Mouse (Mus musculus) liver, embryonic 14.5 days (tissue): ENCODE data around the gene Foxn3. TPM values are rescaled to one million over a fixed set of nuclear protein-coding genes. Genes with fewer than 3 reads are reported as not detected.

Experiments used
- ATAC-seq: fragments of 200-750 bp; cut with Nextera tagmentation; 2 replicates; pipeline ENCODE4 v1.8.0; 2017; ENCODE audit warnings: moderate number of reproducible peaks, mild to moderate bottlenecking, moderate library complexity; ENCODE audit not compliant: insufficient read depth
- DNase-seq, 3 experiments: peaks; one replicate each; pipeline ENCODE4 v3.0.0-alpha.2; 2012 to 2013; ENCODE audit warnings: low read depth in 3 of 3, low spot score in 3 of 3
- H3K27ac ChIP-seq: fragments of 300-500 bp; sonication (generic); 2 replicates; pipeline ENCODE4 v1.5.1; 2014; ENCODE audit warnings: moderate library complexity, mild to moderate bottlenecking, control low read depth, inconsistent platforms
- H3K27me3 ChIP-seq: fragments of 300-500 bp; sonication (generic); 2 replicates; pipeline ENCODE4 v1.6.1; 2014; ENCODE audit warnings: mild to moderate bottlenecking, low read length, moderate library complexity; ENCODE audit not compliant: control insufficient read depth, insufficient read depth
- H3K36me3 ChIP-seq: fragments of 300-500 bp; sonication (generic); replicated peaks from 2 replicates; pipeline ENCODE4 v1.6.1; 2014; ENCODE audit warnings: low read depth; ENCODE audit not compliant: control insufficient read depth, insufficient read depth
- H3K4me1 ChIP-seq, 2 experiments: fragments of 200-500 bp in 1 of 2; fragments of 300-500 bp in 1 of 2; sonication (generic) in 1 of 2; replicated peaks; 2 replicates each; pipeline ENCODE4 v1.6.1; 2012 to 2014; ENCODE audit warnings: antibody characterized with exemption in 1 of 2, inconsistent platforms in 1 of 2, low read length in 1 of 2; ENCODE audit not compliant: control insufficient read depth in 2 of 2, insufficient read depth in 2 of 2
- H3K4me2 ChIP-seq: fragments of 300-500 bp; sonication (generic); 2 replicates; pipeline ENCODE4 v1.6.1; 2014; ENCODE audit warnings: low read depth, mild to moderate bottlenecking, control low read depth, moderate library complexity
- H3K4me3 ChIP-seq, 2 experiments: fragments of 200-500 bp in 1 of 2; fragments of 300-500 bp in 1 of 2; sonication (generic) in 1 of 2; 2 replicates each; pipeline ENCODE4 v1.5.1; 2012 to 2014; ENCODE audit warnings: low read depth in 2 of 2, low read length in 2 of 2, mild to moderate bottlenecking in 2 of 2, control low read depth in 1 of 2, inconsistent platforms in 1 of 2, moderate library complexity in 1 of 2; ENCODE audit not compliant: insufficient read depth in 1 of 2
- H3K9ac ChIP-seq: fragments of 300-500 bp; sonication (generic); replicated peaks from 2 replicates; pipeline ENCODE4 v1.6.1; 2014; ENCODE audit warnings: mild to moderate bottlenecking, control low read depth, moderate library complexity
- H3K9me3 ChIP-seq: fragments of 300-500 bp; sonication (generic); 2 replicates; pipeline ENCODE4 v1.6.1; 2016; ENCODE audit warnings: low read length, mixed read lengths; ENCODE audit not compliant: control insufficient read depth
- CTCF ChIP-seq: IDR thresholded peaks from 2 replicates; pipeline ENCODE4 v1.5.1; 2016; ENCODE audit warnings: antibody characterized with exemption, low read depth, control low read depth
- EP300 ChIP-seq: IDR thresholded peaks from 2 replicates; pipeline ENCODE4 v1.6.1; 2016; ENCODE audit warnings: antibody characterized with exemption, low read depth
- WGBS: fragments of 180-500 bp; shearing (Covaris S2); extraction: QIAGEN DNeasy Blood & Tissue Kit; methylation state at CpG from one replicate; pipeline ENCODE4 v1.1.7; 2014; ENCODE audit not compliant: insufficient replicate concordance; 5-methylcytosine and 5-hydroxymethylcytosine counted together
- polyA plus RNA-seq, 2 experiments: library from polyadenylated mRNA; depleted of rRNA in 1 of 2; stranded (reverse) in 1 of 2; unstranded in 1 of 2; fragments of >200 nt; fragmentation: Nextera tagmentation in 1 of 2; extraction: Ambion mirVana in 1 of 2; gene quantifications; 2 replicates each; pipeline versions ENCODE4 v1.2.1 to v1.2.3; 2012 to 2014

Foxn3 gene
- polyA plus RNA-seq, 2 experiments = 2.7 to 13.6 TPM

DNA sequence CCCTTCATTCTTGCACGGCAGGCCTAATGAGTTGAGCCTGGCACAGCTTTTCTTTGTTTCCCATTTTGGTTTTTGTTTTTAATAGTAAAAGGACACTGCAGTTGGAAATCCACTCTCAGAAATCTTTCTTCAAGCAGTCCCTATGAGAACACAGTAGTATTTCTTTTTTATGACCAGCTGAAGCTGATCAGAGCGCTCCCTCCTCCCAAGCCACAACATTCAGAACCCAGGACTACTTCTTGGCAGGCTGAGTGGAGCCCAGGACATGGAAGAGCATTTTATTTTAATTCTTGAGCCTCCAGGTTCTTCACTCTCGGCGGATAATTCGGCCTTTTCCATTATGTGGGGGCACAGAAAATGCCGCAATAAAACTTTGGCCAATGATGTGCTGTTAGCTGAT is 73.2 kb downstream of the Foxn3 start:
- no peaks in the 10 kb centered on the region for H3K27me3 ChIP-seq
- DNase-seq (no peak), ATAC-seq (no peak)
- H3K27ac ChIP-seq = no peak overlapping the region
- H3K9ac ChIP-seq = no peak overlapping the region
- no peaks in the 10 kb centered on the region; a peak in 1 of 4 replicates for H3K4me1 ChIP-seq
- H3K4me3 ChIP-seq = no peak overlapping the region
- TF ChIP-seq EP300 = no peak
- no peak for TF ChIP-seq CTCF
- no peaks in the 10 kb centered on the region for H3K9me3 ChIP-seq
- no peak overlapping the region for H3K4me2 ChIP-seq
- 83% methylated on average over 6 of the region's 6 CpGs for WGBS
- H3K36me3 ChIP-seq = no peaks in the 10 kb centered on the region

DNA sequence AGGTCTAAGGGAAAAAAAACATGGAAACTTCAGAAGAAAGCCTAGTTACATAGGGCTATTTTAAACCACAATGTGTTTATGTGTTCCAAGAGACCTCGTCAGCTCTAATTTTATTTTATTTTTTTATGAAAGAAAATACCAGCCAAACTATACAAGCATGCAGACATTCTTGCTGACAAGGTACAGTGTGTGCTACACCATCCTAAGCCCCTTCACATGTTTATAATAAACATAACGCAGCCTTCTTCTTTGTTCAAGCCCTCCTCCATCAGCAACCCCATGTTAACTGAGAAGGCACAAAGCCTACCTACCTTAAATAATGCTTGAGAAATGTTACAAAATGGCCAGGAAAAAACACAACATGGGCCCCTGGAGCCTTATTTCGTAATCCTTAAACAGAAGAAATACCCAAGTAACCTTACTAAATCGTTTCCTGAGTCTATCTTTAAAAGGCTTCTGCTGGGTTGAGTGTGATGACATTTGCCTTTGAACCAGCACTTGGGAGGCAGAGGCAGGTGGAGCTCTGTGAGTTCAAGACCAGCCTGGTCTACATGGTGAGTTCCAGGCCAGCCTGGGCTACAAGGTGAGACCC is 74.3 kb downstream of the Foxn3 start:
- Histone ChIP-seq H3K36me3 (no peaks in the 10 kb centered on the region), H3K9ac (no peak overlapping the region), H3K9me3 (no peaks in the 10 kb centered on the region), H3K27me3 (no peaks in the 10 kb centered on the region), H3K4me3 (no peak overlapping the region), H3K27ac (no peak overlapping the region), H3K4me2 (no peak overlapping the region), H3K4me1 (no peaks in the 10 kb centered on the region; a peak in 1 of 4 replicates)
- ATAC-seq (no peak), DNase-seq (no peak)
- 56% methylated on average over 4 of the region's 4 CpGs for WGBS
- TF ChIP-seq EP300 (no peak), CTCF (no peak)

DNA sequence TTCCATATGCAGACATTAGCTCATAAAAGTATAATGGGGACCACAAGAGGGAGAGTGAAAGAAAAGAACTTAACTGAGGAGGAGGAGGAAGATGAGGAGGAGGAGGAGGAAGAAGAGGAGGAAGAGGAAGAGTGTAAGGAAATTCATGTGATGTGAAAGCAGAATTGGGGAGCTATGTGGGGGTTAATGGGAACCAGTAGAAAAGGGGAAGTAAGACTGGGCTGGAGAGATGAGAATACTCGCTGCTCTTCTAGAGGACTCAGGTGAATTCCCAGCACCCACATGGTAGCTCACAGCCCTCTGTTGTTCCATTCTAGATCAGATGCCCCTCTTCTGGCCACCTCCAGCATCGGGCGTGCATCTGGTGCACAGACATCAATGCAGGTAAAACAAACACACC is 83.0 kb downstream of the Foxn3 start:
- no peaks in the 10 kb centered on the region for H3K4me1 ChIP-seq
- H3K9ac ChIP-seq = no peak overlapping the region
- H3K9me3 ChIP-seq = no peaks in the 10 kb centered on the region
- no peaks in the 10 kb centered on the region for H3K36me3 ChIP-seq
- no peak for DNase-seq
- H3K4me3 ChIP-seq = no peak overlapping the region
- no peak for TF ChIP-seq CTCF
- TF ChIP-seq EP300 = no peak
- WGBS = 51% methylated on average over 3 of the region's 3 CpGs
- ATAC-seq = no peak
- no peak overlapping the region for H3K27ac ChIP-seq
- no peak overlapping the region for H3K4me2 ChIP-seq
- H3K27me3 ChIP-seq = no peaks in the 10 kb centered on the region

DNA sequence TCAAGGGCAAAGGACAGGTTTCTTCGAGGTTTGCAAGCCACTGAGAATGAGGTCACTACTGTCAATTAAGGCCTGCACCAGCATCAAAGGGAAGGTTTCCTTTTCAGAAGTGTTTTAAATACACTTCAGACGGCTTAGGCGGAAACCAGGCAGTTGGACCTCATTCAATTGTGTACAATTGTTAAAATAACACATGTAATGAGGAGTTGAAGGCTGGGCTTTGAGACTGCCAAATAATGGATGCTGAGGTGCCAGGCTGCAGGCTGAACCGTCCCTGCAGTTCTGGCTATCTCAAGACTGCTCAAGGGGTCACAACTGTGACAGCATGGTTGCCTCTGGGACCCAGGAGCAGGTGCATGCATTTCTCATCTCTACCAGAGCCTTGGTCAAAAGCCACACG is 89.2 kb downstream of the Foxn3 start:
- Histone ChIP-seq H3K27ac (no peak overlapping the region), H3K9me3 (no peaks in the 10 kb centered on the region), H3K27me3 (no peaks in the 10 kb centered on the region), H3K36me3 (no peaks in the 10 kb centered on the region), H3K4me2 (no peak overlapping the region), H3K4me3 (no peak overlapping the region), H3K9ac (no peak overlapping the region), H3K4me1 (no peaks in the 10 kb centered on the region)
- ATAC-seq (no peak), DNase-seq (no peak)
- WGBS = 51% methylated on average over 5 of the region's 5 CpGs
- no peak for TF ChIP-seq EP300
- TF ChIP-seq CTCF = no peak

DNA sequence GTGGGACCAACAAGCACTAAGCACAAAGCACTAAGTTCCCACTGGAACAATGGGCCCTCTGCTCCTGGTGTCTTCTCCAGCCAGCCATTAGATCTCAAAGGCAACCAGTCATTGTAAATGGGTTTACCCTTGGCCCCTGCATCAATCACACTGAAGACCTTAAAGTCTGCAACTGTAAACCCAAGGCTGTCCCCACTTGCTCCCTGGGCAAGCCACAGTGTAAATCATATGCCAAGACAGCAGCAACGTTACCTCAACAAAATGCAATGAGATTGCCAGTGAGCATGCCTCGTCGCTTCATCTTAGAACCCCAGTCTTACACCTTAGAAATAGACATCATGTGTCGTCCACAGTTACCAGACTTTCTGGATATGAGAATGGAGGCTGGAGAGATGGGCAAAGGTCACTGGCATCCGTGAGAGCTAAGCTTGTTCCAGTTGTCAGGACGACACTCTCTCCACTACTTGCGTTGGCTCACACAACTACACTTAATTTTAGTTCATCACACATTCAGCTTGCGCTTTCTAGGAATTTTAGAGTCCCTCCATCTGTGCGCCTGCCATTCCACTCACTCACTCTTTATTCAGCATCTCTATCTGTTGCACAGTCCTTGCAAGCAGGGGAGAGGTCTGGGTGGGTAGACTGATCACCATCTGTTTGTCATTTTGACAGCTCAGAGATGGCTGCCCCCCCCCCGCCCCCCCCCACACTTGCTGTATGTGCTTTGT is 89.8 kb downstream of the Foxn3 start:
- WGBS = 75% methylated on average over 10 of the region's 10 CpGs
- H3K27ac ChIP-seq = no peak overlapping the region

More for the DNA sequence above, 89.8 kb downstream of the Foxn3 start:
- no peak for ATAC-seq
- TF ChIP-seq EP300 = no peak
- no peak for DNase-seq
- no peaks in the 10 kb centered on the region for H3K36me3 ChIP-seq
- no peaks in the 10 kb centered on the region for H3K27me3 ChIP-seq
- H3K4me2 ChIP-seq = no peak overlapping the region
- H3K9ac ChIP-seq = no peak overlapping the region
- no peaks in the 10 kb centered on the region; a peak in 1 of 4 replicates for H3K4me1 ChIP-seq
- no peak overlapping the region for H3K4me3 ChIP-seq
- H3K9me3 ChIP-seq = no peaks in the 10 kb centered on the region
